Mouse (Mus musculus) limb, embryonic 11.5 days (tissue): Measurements from ENCODE around the gene Sdr39u1. TPM values are rescaled to one million over a fixed set of nuclear protein-coding genes. Genes with fewer than 3 reads are reported as not detected.

Experiments
- ATAC-seq: fragments of 200-750 bp; cut with Nextera tagmentation; 2 replicates; pipeline ENCODE4 v1.8.0; 2017; ENCODE audit warnings: low read depth; ENCODE audit not compliant: insufficient number of reproducible peaks, low FRiP score, low TSS enrichment
- DNase-seq: peaks from one replicate; pipeline ENCODE4 v3.0.0-alpha.2; 2015; ENCODE audit warnings: low spot score
- H3K27ac ChIP-seq: fragments of 300-500 bp; sonication (generic); replicated peaks from 2 replicates; pipeline ENCODE4 v1.5.1; 2014; ENCODE audit warnings: low read depth, mild to moderate bottlenecking, low read length
- H3K27me3 ChIP-seq: fragments of 300-500 bp; sonication (generic); 2 replicates; pipeline ENCODE4 v1.6.1; 2014; ENCODE audit warnings: mild to moderate bottlenecking, low read length, mixed read lengths; ENCODE audit not compliant: control insufficient read depth, insufficient read depth
- H3K36me3 ChIP-seq: fragments of 300-500 bp; sonication (generic); 2 replicates; pipeline ENCODE4 v1.6.1; 2014; ENCODE audit warnings: mild to moderate bottlenecking, low read length, moderate library complexity, mixed read lengths; ENCODE audit not compliant: control insufficient read depth, insufficient read depth
- H3K4me1 ChIP-seq: fragments of 300-500 bp; sonication (generic); 2 replicates; pipeline ENCODE4 v1.6.1; 2014; ENCODE audit warnings: low read length, mixed read lengths; ENCODE audit not compliant: control insufficient read depth, insufficient read depth
- H3K4me2 ChIP-seq: fragments of 300-500 bp; sonication (generic); 2 replicates; pipeline ENCODE4 v1.6.1; 2014; ENCODE audit warnings: low read depth, mild to moderate bottlenecking, moderate library complexity; ENCODE audit not compliant: severe bottlenecking
- H3K4me3 ChIP-seq: fragments of 300-500 bp; sonication (generic); 2 replicates; pipeline ENCODE4 v1.5.1; 2014; ENCODE audit warnings: low read depth, low read length
- H3K9ac ChIP-seq: fragments of 300-500 bp; sonication (generic); 2 replicates; pipeline ENCODE4 v1.6.1; 2014; ENCODE audit warnings: mild to moderate bottlenecking, low read length
- H3K9me3 ChIP-seq: fragments of 300-500 bp; sonication (generic); 2 replicates; pipeline ENCODE4 v1.6.1; 2016; ENCODE audit warnings: low read length; ENCODE audit not compliant: control insufficient read depth
- WGBS: fragments of 180-500 bp; shearing (Covaris S2); extraction: QIAGEN DNeasy Blood & Tissue Kit; methylation state at CpG from one replicate; pipeline ENCODE4 v1.1.7; 2014; 5-methylcytosine and 5-hydroxymethylcytosine counted together
- polyA plus RNA-seq: library from polyadenylated mRNA; unstranded; fragments of >200 nt; fragmentation: Nextera tagmentation; extraction: Ambion mirVana; gene quantifications from 2 replicates; pipeline ENCODE4 v1.2.1, GENCODE M21; 2014

The Sdr39u1 gene
- polyA plus RNA-seq, 1 experiment from 2014 or later, result 67.2 TPM

- H3K36me3 ChIP-seq, result no peaks in the 10 kb centered on the region
- H3K27ac ChIP-seq, result no peak overlapping the region
- no peak overlapping the region for H3K4me3 ChIP-seq
- peaks cover 24% of the 10 kb centered on the region for H3K4me1 ChIP-seq
- ATAC-seq (no peak), DNase-seq (peak; percentile 78)
- H3K27me3 ChIP-seq, result no peaks in the 10 kb centered on the region
- no peaks in the 10 kb centered on the region for H3K9me3 ChIP-seq
- no peak overlapping the region for H3K4me2 ChIP-seq
- WGBS, result 25% methylated on average over 1 of the region's 1 CpGs
- H3K9ac ChIP-seq, result no peak overlapping the region
Measured at GRCm38 (mm10) chr14:55879623-55880022, 20.5 kb downstream of the Sdr39u1 start.

- H3K9ac ChIP-seq, result no peak overlapping the region
- DNase-seq, result no peak
- no peak for ATAC-seq
- no peaks in the 10 kb centered on the region for H3K36me3 ChIP-seq
- peaks cover 17% of the 10 kb centered on the region; the same call in 1 of the 2 replicates for H3K4me1 ChIP-seq
- 9% methylated on average over 7 of the region's 7 CpGs for whole genome bisulfite sequencing
- no peaks in the 10 kb centered on the region for H3K9me3 ChIP-seq
- H3K4me3 ChIP-seq, result no peak overlapping the region
- H3K27me3 ChIP-seq, result no peaks in the 10 kb centered on the region
- H3K4me2 ChIP-seq, result peak overlapping the region; percentile 53
- H3K27ac ChIP-seq, result peak overlapping the region; percentile 87; the same call in 1 of the 2 replicates
Measured at GRCm38 (mm10) chr14:55878316-55878940, 21.7 kb downstream of the Sdr39u1 start.

- peaks cover 2% of the 10 kb centered on the region; the same call in 1 of the 2 replicates for H3K36me3 ChIP-seq
- no peaks in the 10 kb centered on the region for H3K9me3 ChIP-seq
- H3K27me3 ChIP-seq, result no peaks in the 10 kb centered on the region
- DNase-seq (peak; percentile 64), ATAC-seq (0 out of 2 replicates have a peak, but pooled peaks have one; percentile 19)
- WGBS, result 5% methylated on average over 14 of the region's 14 CpGs
- H3K4me2 ChIP-seq, result peak overlapping the region; percentile 53
- peak overlapping the region; percentile 87 for H3K27ac ChIP-seq
- peak overlapping the region; percentile 17; the same call in 1 of the 2 replicates for H3K4me3 ChIP-seq
- peaks cover 18% of the 10 kb centered on the region; the same call in 1 of the 2 replicates for H3K4me1 ChIP-seq
- 0 out of 2 replicates have a peak overlapping the region, but pooled peaks have one; percentile 34 for H3K9ac ChIP-seq
Measured at GRCm38 (mm10) chr14:55877469-55878315, 22.4 kb downstream of the Sdr39u1 start.

GRCm38 (mm10) chr14:55873714-55874683 lies 26.1 kb downstream of the Sdr39u1 start:
- 0 out of 2 replicates have a peak overlapping the region, but pooled peaks have one; percentile 39 for H3K9ac ChIP-seq
- peak; percentile 37 for ATAC-seq
- no peak overlapping the region; the same call in 1 of the 2 replicates for H3K4me2 ChIP-seq
- 16% methylated on average over 30 of the region's 30 CpGs for WGBS
- peaks cover 16% of the 10 kb centered on the region; the same call in 1 of the 2 replicates for H3K4me1 ChIP-seq
- DNase-seq, result peak; percentile 89
- H3K27me3 ChIP-seq, result no peaks in the 10 kb centered on the region
- H3K27ac ChIP-seq, result peak overlapping the region; percentile 1; the same call in 1 of the 2 replicates
- peaks cover 18% of the 10 kb centered on the region for H3K36me3 ChIP-seq
- H3K9me3 ChIP-seq, result no peaks in the 10 kb centered on the region
- H3K4me3 ChIP-seq, result no peak overlapping the region

- Histone ChIP-seq H3K9ac (no peak overlapping the region), H3K4me3 (no peak overlapping the region), H3K27ac (0 out of 2 replicates have a peak overlapping the region, but pooled peaks have one; percentile 1), H3K36me3 (peaks cover 21% of the 10 kb centered on the region), H3K27me3 (no peaks in the 10 kb centered on the region), H3K4me2 (no peak overlapping the region; the same call in 1 of the 2 replicates), H3K4me1 (peaks cover 13% of the 10 kb centered on the region; the same call in 1 of the 2 replicates), H3K9me3 (no peaks in the 10 kb centered on the region)
- 89% methylated on average over 8 of the region's 8 CpGs for WGBS
- peak; percentile 42 for DNase-seq
- ATAC-seq, result no peak
Measured at GRCm38 (mm10) chr14:55873242-55873713, 26.8 kb downstream of the Sdr39u1 start.

GRCm38 (mm10) chr14:55872551-55872950 lies 27.5 kb downstream of the Sdr39u1 start:
- peaks cover 8% of the 10 kb centered on the region; the same call in 1 of the 2 replicates for H3K4me1 ChIP-seq
- 90% methylated on average over 17 of the region's 17 CpGs for WGBS
- no peaks in the 10 kb centered on the region for H3K9me3 ChIP-seq
- DNase-seq (no peak), ATAC-seq (no peak)
- no peak overlapping the region; the same call in 1 of the 2 replicates for H3K9ac ChIP-seq
- H3K27me3 ChIP-seq, result no peaks in the 10 kb centered on the region
- H3K36me3 ChIP-seq, result peaks cover 26% of the 10 kb centered on the region
- no peak overlapping the region for H3K27ac ChIP-seq
- H3K4me2 ChIP-seq, result no peak overlapping the region
- H3K4me3 ChIP-seq, result no peak overlapping the region

GRCm38 (mm10) chr14:55872039-55872438 lies 28.1 kb downstream of the Sdr39u1 start:
- Histone ChIP-seq H3K9ac (no peak overlapping the region), H3K36me3 (peaks cover 26% of the 10 kb centered on the region), H3K27me3 (no peaks in the 10 kb centered on the region), H3K4me2 (no peak overlapping the region), H3K9me3 (no peaks in the 10 kb centered on the region), H3K27ac (no peak overlapping the region), H3K4me3 (no peak overlapping the region), H3K4me1 (peaks cover 6% of the 10 kb centered on the region; the same call in 1 of the 2 replicates)
- no peak for DNase-seq
- 92% methylated on average over 12 of the region's 12 CpGs for WGBS
- no peak for ATAC-seq
